Mouse (Mus musculus): ENCODE data around the gene Fli1. TPM values are rescaled to one million over a fixed set of nuclear protein-coding genes. Genes with fewer than 3 reads are reported as not detected.

Fli1 gene
- polyA plus RNA-seq, 1 experiment = not detected

GRCm38 (mm10) chr9:32476604-32477003 lies 66.1 kb downstream of the Fli1 start:
- Histone ChIP-seq H3K79me2 (ENCODE audit: control insufficient read depth, insufficient read depth) (no peaks in the 10 kb centered on the region), H3K4me3 (no peak overlapping the region), H3K36me3 (ENCODE audit: control insufficient read depth, insufficient read depth) (no peaks in the 10 kb centered on the region), H3ac (ENCODE audit: control insufficient read depth, insufficient read length) (no peak overlapping the region), H3K27me3 (ENCODE audit: control insufficient read depth, insufficient read depth, insufficient read length) (peaks cover 5% of the 10 kb centered on the region), H3K4me2 (ENCODE audit: low read depth) (no peak overlapping the region)
- TF ChIP-seq SRF (IDR thresholded peaks at IDR 0.05; ENCODE audit: control insufficient read depth, insufficient read length, low read depth) = no peak
- TF ChIP-seq MAX (IDR thresholded peaks at IDR 0.05; ENCODE audit: low read depth) = no peak
- TF ChIP-seq TCF3 (IDR thresholded peaks at IDR 0.05; ENCODE audit: insufficient read length, low read depth) = no peak

DNA sequence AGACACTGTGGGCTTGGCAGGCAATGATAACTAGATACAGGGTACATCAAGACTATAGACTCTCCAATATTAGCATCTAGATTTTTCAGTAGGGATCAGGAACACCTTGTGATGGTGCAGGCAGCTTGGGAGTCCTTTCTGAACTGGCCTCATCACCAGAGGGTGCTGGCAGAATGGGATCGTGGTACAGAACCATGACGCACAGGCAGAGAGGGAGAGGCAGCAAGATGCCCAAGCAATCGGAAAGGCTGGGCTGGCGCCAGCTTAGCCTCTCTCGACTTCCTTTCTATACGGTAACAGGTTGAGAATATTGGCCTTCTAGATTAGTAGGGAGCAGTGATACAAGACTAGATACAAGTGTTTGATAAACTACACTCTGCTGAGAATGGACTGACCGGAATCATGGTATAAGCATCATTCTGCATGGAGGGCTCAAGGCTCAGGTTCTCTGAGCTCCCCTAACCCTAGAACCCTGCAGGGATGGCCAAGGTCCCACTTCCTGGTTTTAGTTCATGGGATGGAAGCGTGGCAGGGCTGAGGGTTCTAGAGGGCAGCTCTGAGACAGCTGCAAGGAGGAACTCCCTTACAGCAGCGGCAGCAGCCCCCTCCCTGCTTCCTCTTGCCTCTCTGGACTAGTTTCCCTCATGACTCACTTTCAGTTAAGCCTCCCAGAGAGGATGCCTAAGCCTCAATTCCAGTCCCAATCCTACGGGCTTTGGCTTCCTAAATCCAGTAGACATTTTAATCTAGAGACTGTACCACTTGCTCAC lies 67.9 kb downstream of the Fli1 start:
- Histone ChIP-seq H3K4me2 (ENCODE audit: low read depth) (no peak overlapping the region), H3ac (ENCODE audit: control insufficient read depth, insufficient read length) (no peak overlapping the region), H3K27me3 (ENCODE audit: control insufficient read depth, insufficient read depth, insufficient read length) (no peaks in the 10 kb centered on the region), H3K4me3 (no peak overlapping the region), H3K36me3 (ENCODE audit: control insufficient read depth, insufficient read depth) (no peaks in the 10 kb centered on the region), H3K79me2 (ENCODE audit: control insufficient read depth, insufficient read depth) (no peaks in the 10 kb centered on the region)
- no peak for TF ChIP-seq MAX (IDR thresholded peaks at IDR 0.05; ENCODE audit: low read depth)
- TF ChIP-seq TCF3 (IDR thresholded peaks at IDR 0.05; ENCODE audit: insufficient read length, low read depth) = no peak
- no peak for TF ChIP-seq POLR2AphosphoS2 (IDR thresholded peaks at IDR 0.05; ENCODE audit: insufficient read length, low read depth)
- TF ChIP-seq E2F4 (IDR thresholded peaks at IDR 0.05; ENCODE audit: insufficient read depth) = no peak
- TF ChIP-seq CEBPB (IDR thresholded peaks at IDR 0.05; ENCODE audit: insufficient read depth, poor library complexity, severe bottlenecking) = no peak
- TF ChIP-seq MYOD1 (IDR thresholded peaks at IDR 0.05; ENCODE audit: control insufficient read depth in 1 of 3, insufficient read length in 2 of 3, low read depth in 2 of 3) = no peak
- TF ChIP-seq TCF12 (IDR thresholded peaks at IDR 0.05; ENCODE audit: insufficient read depth, poor library complexity, severe bottlenecking) = no peak
- no peak for TF ChIP-seq MYOG (IDR thresholded peaks at IDR 0.05; ENCODE audit: control insufficient read depth in 1 of 3, insufficient read depth in 1 of 3, insufficient read length in 2 of 3, low read depth in 2 of 3)
- no peak for TF ChIP-seq SRF (IDR thresholded peaks at IDR 0.05; ENCODE audit: control insufficient read depth, insufficient read length, low read depth)
- TF ChIP-seq REST (IDR thresholded peaks at IDR 0.05; ENCODE audit: insufficient read depth, insufficient read length) = no peak
- no peak for TF ChIP-seq POLR2A (IDR thresholded peaks at IDR 0.05; ENCODE audit: insufficient read length, low read depth)
- TF ChIP-seq USF1 (IDR thresholded peaks at IDR 0.05; ENCODE audit: low read depth) = no peak

GRCm38 (mm10) chr9:32472346-32472745 lies 70.3 kb downstream of the Fli1 start:
- Histone ChIP-seq H3ac (ENCODE audit: control insufficient read depth, insufficient read length) (no peak overlapping the region), H3K79me2 (ENCODE audit: control insufficient read depth, insufficient read depth) (no peaks in the 10 kb centered on the region), H3K27me3 (ENCODE audit: control insufficient read depth, insufficient read depth, insufficient read length) (no peaks in the 10 kb centered on the region), H3K4me3 (no peak overlapping the region), H3K36me3 (ENCODE audit: control insufficient read depth, insufficient read depth) (no peaks in the 10 kb centered on the region), H3K4me2 (ENCODE audit: low read depth) (no peak overlapping the region)
- TF ChIP-seq MYOD1 (IDR thresholded peaks at IDR 0.05; ENCODE audit: control insufficient read depth in 1 of 3, insufficient read length in 2 of 3, low read depth in 2 of 3) = no peak

- Histone ChIP-seq H3K4me2 (ENCODE audit: low read depth) (no peak overlapping the region), H3K27me3 (ENCODE audit: control insufficient read depth, insufficient read depth, insufficient read length) (peaks cover 20% of the 10 kb centered on the region), H3K79me2 (ENCODE audit: control insufficient read depth, insufficient read depth) (no peaks in the 10 kb centered on the region), H3K4me3 (no peak overlapping the region), H3K36me3 (ENCODE audit: control insufficient read depth, insufficient read depth) (no peaks in the 10 kb centered on the region), H3ac (ENCODE audit: control insufficient read depth, insufficient read length) (no peak overlapping the region)
- no peak for TF ChIP-seq POLR2AphosphoS2 (IDR thresholded peaks at IDR 0.05; ENCODE audit: insufficient read length, low read depth)
- TF ChIP-seq CEBPB (IDR thresholded peaks at IDR 0.05; ENCODE audit: insufficient read depth, poor library complexity, severe bottlenecking) = no peak
- no peak for TF ChIP-seq TCF3 (IDR thresholded peaks at IDR 0.05; ENCODE audit: insufficient read length, low read depth)
- no peak for TF ChIP-seq SRF (IDR thresholded peaks at IDR 0.05; ENCODE audit: control insufficient read depth, insufficient read length, low read depth)
- TF ChIP-seq USF1 (IDR thresholded peaks at IDR 0.05; ENCODE audit: low read depth) = no peak
- TF ChIP-seq MYOG (IDR thresholded peaks at IDR 0.05; ENCODE audit: control insufficient read depth in 1 of 3, insufficient read depth in 1 of 3, insufficient read length in 2 of 3, low read depth in 2 of 3) = no peak
- TF ChIP-seq REST (IDR thresholded peaks at IDR 0.05; ENCODE audit: insufficient read depth, insufficient read length) = no peak
- no peak for TF ChIP-seq E2F4 (IDR thresholded peaks at IDR 0.05; ENCODE audit: insufficient read depth)
- no peak for TF ChIP-seq MAX (IDR thresholded peaks at IDR 0.05; ENCODE audit: low read depth)
- no peak for TF ChIP-seq TCF12 (IDR thresholded peaks at IDR 0.05; ENCODE audit: insufficient read depth, poor library complexity, severe bottlenecking)
- TF ChIP-seq POLR2A (IDR thresholded peaks at IDR 0.05; ENCODE audit: insufficient read length, low read depth) = no peak
- TF ChIP-seq MYOD1 (IDR thresholded peaks at IDR 0.05; ENCODE audit: control insufficient read depth in 1 of 3, insufficient read length in 2 of 3, low read depth in 2 of 3) = no peak
Observed at GRCm38 (mm10) chr9:32469123-32469751, 73.4 kb downstream of the Fli1 start.

DNA sequence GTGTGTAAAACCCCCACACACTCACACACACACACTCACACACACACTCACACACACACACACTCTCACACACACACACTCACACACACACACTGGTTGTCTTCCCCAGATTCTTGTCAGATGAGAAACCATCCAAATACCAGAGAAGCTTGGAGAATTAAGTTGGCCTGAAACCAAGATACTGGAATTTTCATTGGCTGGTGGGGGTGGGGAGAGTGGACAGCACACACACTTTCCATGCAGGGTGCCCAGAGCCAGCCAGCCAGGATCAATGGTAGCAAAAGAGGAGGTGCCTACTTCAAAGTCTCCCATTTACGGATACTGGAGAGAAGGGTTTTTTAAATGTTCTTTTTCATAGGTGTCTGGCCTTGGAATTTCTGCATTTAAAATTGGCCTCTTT lies 74.3 kb downstream of the Fli1 start:
- TF ChIP-seq MYOG (IDR thresholded peaks at IDR 0.05; ENCODE audit: control insufficient read depth in 1 of 3, insufficient read depth in 1 of 3, insufficient read length in 2 of 3, low read depth in 2 of 3) (no peak), TCF12 (IDR thresholded peaks at IDR 0.05; ENCODE audit: insufficient read depth, poor library complexity, severe bottlenecking) (no peak), REST (IDR thresholded peaks at IDR 0.05; ENCODE audit: insufficient read depth, insufficient read length) (no peak), USF1 (IDR thresholded peaks at IDR 0.05; ENCODE audit: low read depth) (no peak), POLR2A (IDR thresholded peaks at IDR 0.05; ENCODE audit: insufficient read length, low read depth) (no peak), E2F4 (IDR thresholded peaks at IDR 0.05; ENCODE audit: insufficient read depth) (no peak), CEBPB (IDR thresholded peaks at IDR 0.05; ENCODE audit: insufficient read depth, poor library complexity, severe bottlenecking) (no peak), POLR2AphosphoS2 (IDR thresholded peaks at IDR 0.05; ENCODE audit: insufficient read length, low read depth) (no peak), MAX (IDR thresholded peaks at IDR 0.05; ENCODE audit: low read depth) (no peak), TCF3 (IDR thresholded peaks at IDR 0.05; ENCODE audit: insufficient read length, low read depth) (no peak), MYOD1 (IDR thresholded peaks at IDR 0.05; ENCODE audit: control insufficient read depth in 1 of 3, insufficient read length in 2 of 3, low read depth in 2 of 3) (no peak), SRF (IDR thresholded peaks at IDR 0.05; ENCODE audit: control insufficient read depth, insufficient read length, low read depth) (no peak)
- Histone ChIP-seq H3K36me3 (ENCODE audit: control insufficient read depth, insufficient read depth) (no peaks in the 10 kb centered on the region), H3K4me2 (ENCODE audit: low read depth) (no peak overlapping the region)

More for the DNA sequence above, 74.3 kb downstream of the Fli1 start:
- Histone ChIP-seq H3ac (ENCODE audit: control insufficient read depth, insufficient read length) (no peak overlapping the region), H3K27me3 (ENCODE audit: control insufficient read depth, insufficient read depth, insufficient read length) (peaks cover 26% of the 10 kb centered on the region), H3K4me3 (no peak overlapping the region), H3K79me2 (ENCODE audit: control insufficient read depth, insufficient read depth) (no peaks in the 10 kb centered on the region)

All from myocyte (in vitro differentiated cells).